Mouse (Mus musculus): ENCODE data around the gene Steap4. TPM values are rescaled to one million over a fixed set of nuclear protein-coding genes. Genes with fewer than 3 reads are reported as not detected.
"Not testable (repeated sequence)": the region's sequence is repeated elsewhere in the genome, so short reads cannot be mapped to it uniquely, and the experiment has no call there.

Steap4 gene
- polyA plus RNA-seq, 1 experiment from 2014 or later = 3.4 TPM

GRCm38 (mm10) chr5:7974522-7975197 is 14.4 kb downstream of the Steap4 start:
- Histone ChIP-seq H3K27ac (ENCODE audit: low read length) (no peak overlapping the region), H3K4me2 (ENCODE audit: low read depth, low read length) (no peak overlapping the region), H3K9ac (ENCODE audit: low read length) (no peak overlapping the region), H3K36me3 (ENCODE audit: control insufficient read depth, insufficient read depth, low read length) (no peaks in the 10 kb centered on the region), H3K4me3 (ENCODE audit: low read length) (no peak overlapping the region), H3K27me3 (ENCODE audit: control insufficient read depth, insufficient read depth, low read depth, low read length) (no peaks in the 10 kb centered on the region), H3K4me1 (replicated peaks; ENCODE audit: control insufficient read depth, insufficient read depth, low read length) (no peaks in the 10 kb centered on the region), H3K9me3 (ENCODE audit: control insufficient read depth, low read length) (no peaks in the 10 kb centered on the region)
- WGBS = 63% methylated on average over 11 of the region's 11 CpGs
- no peak for ATAC-seq (ENCODE audit: low read depth)

- H3K4me2 ChIP-seq (ENCODE audit: low read depth, low read length) = no peak overlapping the region
- no peaks in the 10 kb centered on the region for H3K36me3 ChIP-seq (ENCODE audit: control insufficient read depth, insufficient read depth, low read length)
- no peak overlapping the region for H3K9ac ChIP-seq (ENCODE audit: low read length)
- no peak overlapping the region for H3K4me3 ChIP-seq (ENCODE audit: low read length)
- H3K9me3 ChIP-seq (ENCODE audit: control insufficient read depth, low read length) = no peaks in the 10 kb centered on the region
- H3K27ac ChIP-seq (ENCODE audit: low read length) = no peak overlapping the region
- WGBS = 71% methylated on average over 5 of the region's 5 CpGs
- ATAC-seq (ENCODE audit: low read depth) = no peak
- no peaks in the 10 kb centered on the region for H3K4me1 ChIP-seq (replicated peaks; ENCODE audit: control insufficient read depth, insufficient read depth, low read length)
- H3K27me3 ChIP-seq (ENCODE audit: control insufficient read depth, insufficient read depth, low read depth, low read length) = no peaks in the 10 kb centered on the region
Observed at GRCm38 (mm10) chr5:7980586-7980985, 20.3 kb downstream of the Steap4 start.

- Histone ChIP-seq H3K4me2 (ENCODE audit: low read depth, low read length) (no peak overlapping the region), H3K4me1 (replicated peaks; ENCODE audit: control insufficient read depth, insufficient read depth, low read length) (no peaks in the 10 kb centered on the region), H3K9me3 (ENCODE audit: control insufficient read depth, low read length) (no peaks in the 10 kb centered on the region), H3K27me3 (ENCODE audit: control insufficient read depth, insufficient read depth, low read depth, low read length) (no peaks in the 10 kb centered on the region), H3K4me3 (ENCODE audit: low read length) (no peak overlapping the region), H3K9ac (ENCODE audit: low read length) (no peak overlapping the region), H3K36me3 (ENCODE audit: control insufficient read depth, insufficient read depth, low read length) (no peaks in the 10 kb centered on the region), H3K27ac (ENCODE audit: low read length) (no peak overlapping the region)
- ATAC-seq (ENCODE audit: low read depth) = no peak
- 63% methylated on average over 1 of the region's 1 CpGs for WGBS
Observed at GRCm38 (mm10) chr5:7987962-7988361, 27.7 kb downstream of the Steap4 start.

GRCm38 (mm10) chr5:7988415-7988814 is 28.2 kb downstream of the Steap4 start:
- H3K4me2 ChIP-seq (ENCODE audit: low read depth, low read length) = no peak overlapping the region
- no peaks in the 10 kb centered on the region for H3K9me3 ChIP-seq (ENCODE audit: control insufficient read depth, low read length)
- no peak overlapping the region for H3K27ac ChIP-seq (ENCODE audit: low read length)
- no peaks in the 10 kb centered on the region for H3K27me3 ChIP-seq (ENCODE audit: control insufficient read depth, insufficient read depth, low read depth, low read length)
- no peak overlapping the region for H3K4me3 ChIP-seq (ENCODE audit: low read length)
- 77% methylated on average over 4 of the region's 4 CpGs for WGBS
- H3K4me1 ChIP-seq (replicated peaks; ENCODE audit: control insufficient read depth, insufficient read depth, low read length) = no peaks in the 10 kb centered on the region
- H3K9ac ChIP-seq (ENCODE audit: low read length) = no peak overlapping the region
- no peak for ATAC-seq (ENCODE audit: low read depth)
- H3K36me3 ChIP-seq (ENCODE audit: control insufficient read depth, insufficient read depth, low read length) = no peaks in the 10 kb centered on the region

- not testable (repeated sequence) for H3K4me3 ChIP-seq (ENCODE audit: low read length); H3K9me3 ChIP-seq (ENCODE audit: control insufficient read depth, low read length); ATAC-seq (ENCODE audit: low read depth); H3K4me1 ChIP-seq (replicated peaks; ENCODE audit: control insufficient read depth, insufficient read depth, low read length); H3K9ac ChIP-seq (ENCODE audit: low read length); H3K4me2 ChIP-seq (ENCODE audit: low read depth, low read length); H3K27ac ChIP-seq (ENCODE audit: low read length); H3K27me3 ChIP-seq (ENCODE audit: control insufficient read depth, insufficient read depth, low read depth, low read length); H3K36me3 ChIP-seq (ENCODE audit: control insufficient read depth, insufficient read depth, low read length)
- WGBS = 68% methylated on average over 2 of the region's 2 CpGs
Observed at GRCm38 (mm10) chr5:7991631-7992030, 31.4 kb downstream of the Steap4 start.

GRCm38 (mm10) chr5:7993766-7994165 is 33.5 kb downstream of the Steap4 start:
- Histone ChIP-seq H3K27me3 (ENCODE audit: control insufficient read depth, insufficient read depth, low read depth, low read length) (no peaks in the 10 kb centered on the region), H3K4me3 (ENCODE audit: low read length) (no peak overlapping the region), H3K27ac (ENCODE audit: low read length) (no peak overlapping the region), H3K9ac (ENCODE audit: low read length) (no peak overlapping the region), H3K4me2 (ENCODE audit: low read depth, low read length) (no peak overlapping the region), H3K36me3 (ENCODE audit: control insufficient read depth, insufficient read depth, low read length) (no peaks in the 10 kb centered on the region), H3K4me1 (replicated peaks; ENCODE audit: control insufficient read depth, insufficient read depth, low read length) (no peaks in the 10 kb centered on the region), H3K9me3 (ENCODE audit: control insufficient read depth, low read length) (no peaks in the 10 kb centered on the region)
- 33% methylated on average over 5 of the region's 5 CpGs for WGBS
- ATAC-seq (ENCODE audit: low read depth) = no peak

- Histone ChIP-seq H3K9ac (ENCODE audit: low read length) (no peak overlapping the region), H3K27me3 (ENCODE audit: control insufficient read depth, insufficient read depth, low read depth, low read length) (no peaks in the 10 kb centered on the region), H3K27ac (ENCODE audit: low read length) (no peak overlapping the region), H3K4me3 (ENCODE audit: low read length) (no peak overlapping the region), H3K4me2 (ENCODE audit: low read depth, low read length) (no peak overlapping the region), H3K36me3 (ENCODE audit: control insufficient read depth, insufficient read depth, low read length) (no peaks in the 10 kb centered on the region), H3K4me1 (replicated peaks; ENCODE audit: control insufficient read depth, insufficient read depth, low read length) (no peaks in the 10 kb centered on the region), H3K9me3 (ENCODE audit: control insufficient read depth, low read length) (no peaks in the 10 kb centered on the region)
- ATAC-seq (ENCODE audit: low read depth) = 0 out of 2 replicates have a peak, but pooled peaks have one; percentile 10
- 96% methylated on average over 1 of the region's 1 CpGs for WGBS
Observed at GRCm38 (mm10) chr5:7995288-7995897, 35.1 kb downstream of the Steap4 start.

GRCm38 (mm10) chr5:7996401-7997044 is 36.3 kb downstream of the Steap4 start:
- Histone ChIP-seq H3K4me3 (ENCODE audit: low read length) (no peak overlapping the region), H3K9me3 (ENCODE audit: control insufficient read depth, low read length) (no peaks in the 10 kb centered on the region), H3K27ac (ENCODE audit: low read length) (no peak overlapping the region), H3K4me1 (replicated peaks; ENCODE audit: control insufficient read depth, insufficient read depth, low read length) (no peaks in the 10 kb centered on the region), H3K9ac (ENCODE audit: low read length) (no peak overlapping the region), H3K36me3 (ENCODE audit: control insufficient read depth, insufficient read depth, low read length) (no peaks in the 10 kb centered on the region), H3K27me3 (ENCODE audit: control insufficient read depth, insufficient read depth, low read depth, low read length) (no peaks in the 10 kb centered on the region), H3K4me2 (ENCODE audit: low read depth, low read length) (no peak overlapping the region)
- ATAC-seq (ENCODE audit: low read depth) = no peak
- 42% methylated on average over 8 of the region's 8 CpGs for WGBS

GRCm38 (mm10) chr5:7997086-7997485 is 36.8 kb downstream of the Steap4 start:
- 81% methylated on average over 2 of the region's 2 CpGs for WGBS
- H3K36me3 ChIP-seq (ENCODE audit: control insufficient read depth, insufficient read depth, low read length) = no peaks in the 10 kb centered on the region
- no peak overlapping the region for H3K27ac ChIP-seq (ENCODE audit: low read length)
- H3K4me3 ChIP-seq (ENCODE audit: low read length) = no peak overlapping the region
- H3K9me3 ChIP-seq (ENCODE audit: control insufficient read depth, low read length) = no peaks in the 10 kb centered on the region
- no peak for ATAC-seq (ENCODE audit: low read depth)
- no peaks in the 10 kb centered on the region for H3K27me3 ChIP-seq (ENCODE audit: control insufficient read depth, insufficient read depth, low read depth, low read length)
- H3K4me2 ChIP-seq (ENCODE audit: low read depth, low read length) = no peak overlapping the region
- H3K9ac ChIP-seq (ENCODE audit: low read length) = no peak overlapping the region
- H3K4me1 ChIP-seq (replicated peaks; ENCODE audit: control insufficient read depth, insufficient read depth, low read length) = no peaks in the 10 kb centered on the region
